Mouse (Mus musculus) layer of hippocampus, adult 6 months (tissue): Measurements from ENCODE around the gene Mbl1. TPM values are rescaled to one million over a fixed set of nuclear protein-coding genes. Genes with fewer than 3 reads are reported as not detected.

Experiments used
- long read RNA-seq, 2 experiments: library from polyadenylated mRNA; unstranded; transcript quantifications; one replicate each; pipeline ENCODE4 v2.0.0; 2019 to 2020
- polyA plus RNA-seq: library from polyadenylated mRNA; unstranded; fragments of <200 nt; fragmentation: Nextera tagmentation; gene quantifications from 2 replicates; pipeline ENCODE4 v1.2.3, GENCODE M21; 2021

Gene Mbl1
- polyA plus RNA-seq, result not detected in 2 replicates
- long read RNA-seq, experiment 1, result 0 reads
- long read RNA-seq, experiment 2, result 0 reads

GRCm38 (mm10) chr14:41151220-41151898 is at the start of gene Mbl1:
Gene Mbl1 (plus strand): TSS chr14:41151458.

GRCm38 (mm10) chr14:41104853-41105444 is 46.3 kb upstream of the Mbl1 start, which contains the start of gene Mat1a:
Gene Mat1a (plus strand): TSS chr14:41105035.

DNA sequence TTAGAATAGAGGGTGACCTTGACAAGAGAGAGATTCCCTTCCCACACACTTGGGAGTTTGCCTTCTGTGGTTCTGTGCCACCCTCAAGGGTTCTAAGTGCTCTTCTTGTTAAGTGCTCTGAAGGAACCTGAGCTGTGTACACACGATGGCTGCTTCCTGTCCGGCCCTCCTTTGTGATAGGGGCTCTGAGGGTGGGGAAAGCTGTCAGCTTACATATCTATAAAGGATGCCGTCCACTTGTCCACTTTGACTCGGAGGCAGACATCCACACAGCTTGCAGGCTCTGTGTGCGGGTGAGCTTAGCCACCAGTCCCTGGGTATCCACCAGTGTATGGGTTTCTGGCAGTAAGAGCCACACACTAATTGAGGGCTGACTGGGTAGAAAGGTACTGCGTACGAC is 19.7 kb upstream of the Mbl1 start, which contains the start of gene Sftpa1:
Sftpa1 (plus strand) TSS at position 243 of the 400 bp plus-strand sequence.

DNA sequence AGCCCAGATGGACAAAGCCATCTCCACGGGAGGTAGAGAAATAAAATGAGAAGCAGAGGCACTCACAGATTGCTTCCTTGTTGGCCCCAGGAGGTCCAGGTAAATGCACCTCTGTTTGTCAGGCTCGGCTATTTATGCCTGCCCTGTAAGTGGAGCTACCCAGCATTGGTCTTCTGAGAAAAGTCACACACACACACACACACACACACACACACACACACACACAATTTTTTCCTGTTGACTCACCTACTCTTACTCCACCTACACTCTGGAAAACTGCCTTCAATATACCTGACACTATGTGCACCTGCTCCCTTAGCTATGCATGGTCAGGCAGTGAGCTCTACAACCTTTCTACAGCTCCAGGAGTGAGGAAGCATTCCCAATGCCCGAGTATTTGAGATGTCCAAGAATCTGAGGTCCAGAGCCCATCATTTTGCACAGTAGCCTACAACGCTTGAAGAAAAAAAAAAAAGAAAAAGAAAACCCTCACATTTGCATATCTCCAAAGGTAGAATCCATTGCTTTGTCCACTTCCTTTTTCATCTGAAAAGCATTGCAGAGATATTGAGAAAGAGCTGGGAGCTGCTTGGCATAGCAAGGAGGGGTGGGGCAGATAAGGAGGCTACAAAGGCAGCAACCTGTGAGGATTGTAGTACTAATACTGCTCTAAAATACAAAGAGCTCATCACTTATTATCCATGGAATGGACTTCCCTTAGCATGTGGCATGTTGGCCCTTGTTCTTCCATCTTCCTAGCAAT is 34.0 kb downstream of the Mbl1 start, which contains the start of gene Sftpd:
Sftpd (minus strand) TSS at position 91 of the 763 bp plus-strand sequence.

Other genes with a start within 250 kb of the Mbl1 start
- gene Tspan14, start 184.7 kb upstream of the Mbl1 start, polyA plus RNA-seq, result 20.0 and 22.0 TPM in 2 replicates
- gene Fam213a, start 137.7 kb upstream of the Mbl1 start, polyA plus RNA-seq, result 242 and 264 TPM in 2 replicates
- gene Dydc2, start 82.2 kb upstream of the Mbl1 start, polyA plus RNA-seq, result 0.95 and 3.2 TPM in 2 replicates
- gene Dydc1, start 78.5 kb upstream of the Mbl1 start, polyA plus RNA-seq, result 0.63 TPM in 1 of 2 replicates, not detected in the other
- gene Mat1a, start 46.4 kb upstream of the Mbl1 start, polyA plus RNA-seq, result not detected in 2 replicates
- not detected in 2 replicates for gene Sftpa1, start 19.7 kb upstream of the Mbl1 start, polyA plus RNA-seq
- gene Sftpd, start 33.7 kb downstream of the Mbl1 start, polyA plus RNA-seq, result not detected in 2 replicates
- not detected in 2 replicates for gene Gm2832, start 127.3 kb downstream of the Mbl1 start, polyA plus RNA-seq
- gene Gm5798, start 197.2 kb downstream of the Mbl1 start, polyA plus RNA-seq, result not detected in 2 replicates
- gene Gm7945, start 234.9 kb downstream of the Mbl1 start, polyA plus RNA-seq, result not detected in 2 replicates